Mouse (Mus musculus) hindbrain, postnatal 0 days (tissue): Measurements from ENCODE around the gene Exoc4. TPM values are rescaled to one million over a fixed set of nuclear protein-coding genes. Genes with fewer than 3 reads are reported as not detected.
A peak's percentile ranks its signal among the peaks of the same experiment; 100 is the strongest.

Experiments
- ATAC-seq: fragments of 200-750 bp; cut with Nextera tagmentation; 2 replicates; pipeline ENCODE4 v1.8.0; 2017; ENCODE audit warnings: mild to moderate bottlenecking, moderate TSS enrichment, moderate library complexity
- DNase-seq: peaks from one replicate; pipeline ENCODE4 v3.0.0-alpha.2; 2015; ENCODE audit warnings: low spot score
- H3K27ac ChIP-seq: fragments of 300-500 bp; sonication (generic); 2 replicates; pipeline ENCODE4 v1.5.1; 2014; ENCODE audit warnings: mild to moderate bottlenecking
- H3K27me3 ChIP-seq: fragments of 300-500 bp; sonication (generic); 2 replicates; pipeline ENCODE4 v1.6.1; 2014; ENCODE audit warnings: low read length, mixed read lengths; ENCODE audit not compliant: insufficient read depth
- H3K36me3 ChIP-seq: fragments of 300-500 bp; sonication (generic); 2 replicates; pipeline ENCODE4 v1.6.1; 2014; ENCODE audit warnings: low read length, mixed read lengths; ENCODE audit not compliant: insufficient read depth
- H3K4me1 ChIP-seq: fragments of 300-500 bp; sonication (generic); 2 replicates; pipeline ENCODE4 v1.6.1; 2014; ENCODE audit warnings: antibody characterized with exemption, low read length, mixed read lengths; ENCODE audit not compliant: insufficient read depth
- H3K4me2 ChIP-seq: fragments of 300-500 bp; sonication (generic); 2 replicates; pipeline ENCODE4 v1.6.1; 2014; ENCODE audit warnings: low read depth, mild to moderate bottlenecking, low read length, moderate library complexity, mixed read lengths
- H3K4me3 ChIP-seq: fragments of 300-500 bp; sonication (generic); 2 replicates; pipeline ENCODE4 v1.5.1; 2014; ENCODE audit warnings: low read length
- H3K9ac ChIP-seq: fragments of 300-500 bp; sonication (generic); replicated peaks from 2 replicates; pipeline ENCODE4 v1.6.1; 2014; ENCODE audit warnings: mild to moderate bottlenecking, low read length, moderate library complexity, mixed read lengths
- H3K9me3 ChIP-seq: fragments of 300-500 bp; sonication (generic); 2 replicates; pipeline ENCODE4 v1.6.1; 2016; ENCODE audit warnings: low read length, mixed read lengths
- CTCF ChIP-seq: IDR thresholded peaks from 2 replicates; pipeline ENCODE4 v1.5.1; 2016; ENCODE audit warnings: antibody characterized with exemption, control low read depth, low read depth
- WGBS: fragments of 180-500 bp; shearing (Covaris S2); extraction: QIAGEN DNeasy Blood & Tissue Kit; methylation state at CpG from one replicate; pipeline ENCODE4 v1.1.7; 2014; 5-methylcytosine and 5-hydroxymethylcytosine counted together
- polyA plus RNA-seq: library from polyadenylated mRNA; unstranded; fragments of >200 nt; fragmentation: Nextera tagmentation; extraction: Ambion mirVana; gene quantifications from 2 replicates; pipeline ENCODE4 v1.2.1, GENCODE M21; 2015
- total RNA-seq: library from RNA; depleted of rRNA; stranded (reverse); fragments of >200 nt; gene quantifications from 2 replicates; pipeline ENCODE4 v1.2.3, GENCODE M21; 2014

The Exoc4 gene
- total and polyA plus RNA-seq, 2 experiments from 2014 or later: 30.0 to 70.6 TPM

DNA sequence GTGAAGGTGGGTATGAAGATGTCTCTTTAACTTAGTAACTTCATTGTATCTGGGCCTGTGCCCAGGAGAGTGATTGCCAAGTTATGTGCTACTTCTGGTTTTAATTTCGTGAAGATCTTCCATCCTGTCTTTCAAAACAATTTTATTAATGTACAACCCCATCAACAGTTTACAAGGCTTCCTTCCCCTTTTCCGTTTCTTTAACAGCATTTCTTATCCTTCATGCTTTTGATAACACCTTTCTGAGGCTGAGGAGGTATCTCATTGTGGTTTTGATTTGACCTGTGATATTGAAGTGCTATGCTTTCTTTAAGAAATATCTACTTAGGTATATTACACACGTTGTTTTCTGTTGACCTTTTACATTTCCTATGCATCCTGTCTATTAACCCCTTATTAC is 616.9 kb downstream of the Exoc4 start:
- ATAC-seq: no peak
- H3K27me3 ChIP-seq: no peaks in the 10 kb centered on the region
- no peak overlapping the region for H3K4me3 ChIP-seq
- H3K9ac ChIP-seq: no peak overlapping the region
- H3K4me1 ChIP-seq: peaks cover 6% of the 10 kb centered on the region; the same call in 1 of the 2 replicates
- no peak for DNase-seq
- no peak overlapping the region for H3K4me2 ChIP-seq
- TF ChIP-seq CTCF: no peak
- H3K36me3 ChIP-seq: no peaks in the 10 kb centered on the region
- no peaks in the 10 kb centered on the region for H3K9me3 ChIP-seq
- WGBS: 73% methylated on average over 3 of the region's 3 CpGs
- H3K27ac ChIP-seq: no peak overlapping the region

- H3K27ac ChIP-seq: no peak overlapping the region
- no peak overlapping the region for H3K9ac ChIP-seq
- no peak for TF ChIP-seq CTCF
- DNase-seq: no peak
- 73% methylated on average over 3 of the region's 3 CpGs for WGBS
- H3K9me3 ChIP-seq: no peaks in the 10 kb centered on the region
- no peak overlapping the region for H3K4me3 ChIP-seq
- no peaks in the 10 kb centered on the region for H3K27me3 ChIP-seq
- no peak for ATAC-seq
- H3K4me1 ChIP-seq: peaks cover 9% of the 10 kb centered on the region; the same call in 1 of the 2 replicates
- no peaks in the 10 kb centered on the region for H3K36me3 ChIP-seq
- H3K4me2 ChIP-seq: no peak overlapping the region
These were observed 618.2 kb downstream of the Exoc4 start for GRCm38 (mm10) chr6:33866901-33867580.

DNA sequence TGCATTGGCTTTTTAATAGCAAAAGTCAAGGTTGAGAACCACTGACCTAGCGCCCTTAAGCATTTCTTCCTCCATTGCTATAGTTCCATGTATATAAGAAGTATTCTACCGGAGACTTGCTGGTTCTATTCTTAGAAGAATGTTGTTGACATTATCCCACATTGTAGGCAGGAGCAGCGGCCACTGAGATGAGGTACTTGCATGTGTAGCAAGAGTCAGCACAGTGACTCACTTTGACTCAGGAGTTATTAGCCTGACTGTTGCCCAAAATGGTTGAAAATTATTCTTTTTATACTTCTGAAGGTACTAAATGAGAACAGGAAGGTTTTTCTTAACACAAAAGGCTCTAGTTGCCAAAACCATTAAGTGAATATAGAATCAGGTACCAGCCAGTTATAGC is 620.4 kb downstream of the Exoc4 start:
- 91% methylated on average over 3 of the region's 3 CpGs for WGBS

DNA sequence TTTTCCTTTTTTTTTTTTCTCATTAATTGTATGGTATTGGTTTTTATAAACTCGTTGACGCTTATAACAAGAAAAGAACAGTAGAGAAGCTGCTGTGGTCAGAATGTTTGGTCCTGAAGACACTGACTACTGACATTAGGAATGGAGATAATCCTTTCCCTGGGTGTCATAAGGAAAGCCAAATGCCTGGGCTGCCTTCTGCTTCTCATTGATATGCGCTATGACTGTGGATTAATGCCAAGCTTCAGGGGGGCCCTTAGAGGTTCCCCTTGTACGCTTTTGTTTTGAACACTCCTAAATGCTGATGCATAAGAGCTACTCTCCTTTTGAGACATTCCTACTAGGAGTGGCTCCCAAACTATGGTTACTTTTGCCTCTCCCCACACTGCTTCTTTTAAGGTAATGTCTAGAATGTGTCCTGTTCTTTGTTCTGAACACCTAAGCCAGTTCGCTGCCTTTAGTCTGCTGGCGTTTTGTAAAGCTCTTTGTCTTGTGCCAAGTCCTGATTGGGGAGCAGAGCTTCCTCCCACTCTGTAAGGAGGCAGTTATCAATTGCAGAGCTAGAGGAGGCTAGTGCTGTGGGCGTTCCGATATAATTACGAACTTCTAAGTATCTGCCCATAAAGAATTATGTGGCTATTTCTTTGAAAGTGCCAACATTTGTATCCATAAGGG is 621.7 kb downstream of the Exoc4 start:
- 0 out of 2 replicates have a peak overlapping the region, but pooled peaks have one; percentile 32 for H3K27ac ChIP-seq
- no peaks in the 10 kb centered on the region for H3K9me3 ChIP-seq
- ATAC-seq: 0 out of 2 replicates have a peak, but pooled peaks have one; percentile 51
- peaks cover 9% of the 10 kb centered on the region; the same call in 1 of the 2 replicates for H3K4me1 ChIP-seq
- H3K9ac ChIP-seq: no peak overlapping the region
- 0 out of 2 replicates have a peak overlapping the region, but pooled peaks have one; percentile 31 for H3K4me2 ChIP-seq
- H3K27me3 ChIP-seq: no peaks in the 10 kb centered on the region
- TF ChIP-seq CTCF: no peak
- 29% methylated on average over 9 of the region's 9 CpGs for WGBS
- H3K4me3 ChIP-seq: no peak overlapping the region
- peak; percentile 57 for DNase-seq
- H3K36me3 ChIP-seq: no peaks in the 10 kb centered on the region

More for the DNA sequence above, 620.4 kb downstream of the Exoc4 start:
- no peak overlapping the region for H3K27ac ChIP-seq
- no peaks in the 10 kb centered on the region for H3K36me3 ChIP-seq
- H3K9me3 ChIP-seq: no peaks in the 10 kb centered on the region
- no peaks in the 10 kb centered on the region for H3K27me3 ChIP-seq
- DNase-seq: no peak
- ATAC-seq: no peak
- no peak overlapping the region for H3K4me2 ChIP-seq
- peaks cover 9% of the 10 kb centered on the region; the same call in 1 of the 2 replicates for H3K4me1 ChIP-seq
- H3K9ac ChIP-seq: no peak overlapping the region
- no peak for TF ChIP-seq CTCF
- no peak overlapping the region for H3K4me3 ChIP-seq

GRCm38 (mm10) chr6:33871286-33871685 is 622.4 kb downstream of the Exoc4 start:
- Histone ChIP-seq H3K4me3 (no peak overlapping the region), H3K27me3 (no peaks in the 10 kb centered on the region), H3K36me3 (no peaks in the 10 kb centered on the region), H3K4me1 (peaks cover 9% of the 10 kb centered on the region; the same call in 1 of the 2 replicates), H3K4me2 (no peak overlapping the region), H3K9ac (no peak overlapping the region), H3K27ac (no peak overlapping the region), H3K9me3 (no peaks in the 10 kb centered on the region)
- ATAC-seq (no peak), DNase-seq (no peak)
- TF ChIP-seq CTCF: no peak
- 68% methylated on average over 1 of the region's 1 CpGs for WGBS

GRCm38 (mm10) chr6:33872192-33872591 is 623.3 kb downstream of the Exoc4 start:
- no peak for ATAC-seq
- H3K9ac ChIP-seq: no peak overlapping the region
- H3K9me3 ChIP-seq: no peaks in the 10 kb centered on the region
- H3K4me3 ChIP-seq: no peak overlapping the region
- 9% methylated on average over 1 of the region's 1 CpGs for WGBS
- peaks cover 9% of the 10 kb centered on the region; the same call in 1 of the 2 replicates for H3K4me1 ChIP-seq
- H3K27ac ChIP-seq: no peak overlapping the region
- H3K4me2 ChIP-seq: no peak overlapping the region
- H3K36me3 ChIP-seq: no peaks in the 10 kb centered on the region
- H3K27me3 ChIP-seq: no peaks in the 10 kb centered on the region
- DNase-seq: no peak
- no peak for TF ChIP-seq CTCF
